8 mouse cellular contexts compared by ENCODE assay signal in genomic region chr3:95666124-95666844, GRCm38 (mm10). TPM values are rescaled to one million over a fixed set of nuclear protein-coding genes. Genes with fewer than 3 reads are reported as not detected.
DNase-seq lines count a peak whose midpoint lies in the region; ATAC-seq and TF ChIP-seq lines count a peak whose summit lies in the region.

No protein-coding gene starts in this region.

- H3K9ac ChIP-seq in kidney, embryonic 15.5 days: no peak overlapping the region
- no peak overlapping the region for H3K9ac ChIP-seq in midbrain, embryonic 11.5 days (ENCODE audit: low read length)

- peak overlapping the region; percentile 90 for H3K27ac ChIP-seq in kidney, embryonic 15.5 days
- H3K27ac ChIP-seq in bone marrow macrophage, adult 2 months (ENCODE audit: insufficient read depth, low read depth, low read length): peak overlapping the region; percentile 24
- H3K27ac ChIP-seq in midbrain, embryonic 11.5 days (ENCODE audit: low read depth, low read length): no peak overlapping the region

- DNase-seq in kidney, adult 9 months: no peak
- DNase-seq in lung, postnatal 25 days (ENCODE audit: low spot score): peak; percentile 93
- DNase-seq in yolk sac, embryonic 10.5 days (ENCODE audit: low spot score): peak; percentile 92
- no peak for DNase-seq in frontal cortex, postnatal 10 days (ENCODE audit: low spot score in 2 of 2)
- no peak for DNase-seq in midbrain, embryonic 11.5 days (ENCODE audit: low spot score, missing footprints)

- WGBS in kidney, embryonic 15.5 days: 42% methylated on average over 6 of the region's 6 CpGs
- 77% methylated on average over 6 of the region's 6 CpGs for WGBS in midbrain, embryonic 11.5 days

- no peak for TF ChIP-seq POLR2A in bone marrow macrophage, adult 2 months (IDR thresholded peaks at IDR 0.05; ENCODE audit: borderline replicate concordance, low read depth, low read length)

- H3K4me2 ChIP-seq in kidney, embryonic 15.5 days: no peak overlapping the region
- no peak overlapping the region for H3K4me2 ChIP-seq in midbrain, embryonic 11.5 days

- no peak for TF ChIP-seq CTCF in bone marrow macrophage, adult 2 months (IDR thresholded peaks at IDR 0.05; ENCODE audit: low read depth, low read length)

- no peaks in the 10 kb centered on the region for H3K27me3 ChIP-seq in kidney, embryonic 15.5 days
- H3K27me3 ChIP-seq in midbrain, embryonic 11.5 days (ENCODE audit: control insufficient read depth, insufficient read depth, low read length): no peaks in the 10 kb centered on the region

- no peaks in the 10 kb centered on the region for H3K9me3 ChIP-seq in kidney, embryonic 15.5 days (replicated peaks)
- no peaks in the 10 kb centered on the region for H3K9me3 ChIP-seq in midbrain, embryonic 11.5 days (ENCODE audit: control insufficient read depth, low read length)

- ATAC-seq in kidney, embryonic 15.5 days (replicated peaks; ENCODE audit: low FRiP score): 0 out of 2 replicates have a peak, but pooled peaks have one; percentile 41
- peak; percentile 56 for ATAC-seq in inflammation-experienced regulatory T-cells, adult 6 months
- no peak for ATAC-seq in midbrain, embryonic 11.5 days (ENCODE audit: low FRiP score)

- H3K36me3 ChIP-seq in kidney, embryonic 15.5 days: peaks cover 53% of the 10 kb centered on the region
- H3K36me3 ChIP-seq in midbrain, embryonic 11.5 days (ENCODE audit: control insufficient read depth, insufficient read depth, low read length): peaks cover 13% of the 10 kb centered on the region; the same call in 1 of the 2 replicates

- no peak overlapping the region for H3K4me3 ChIP-seq in kidney, embryonic 15.5 days (replicated peaks)
- H3K4me3 ChIP-seq in bone marrow macrophage, adult 2 months (ENCODE audit: insufficient read depth, low read length): no peak overlapping the region
- no peak overlapping the region for H3K4me3 ChIP-seq in midbrain, embryonic 11.5 days (ENCODE audit: low read depth, low read length)

- peaks cover 73% of the 10 kb centered on the region for H3K4me1 ChIP-seq in kidney, embryonic 15.5 days
- peaks cover 64% of the 10 kb centered on the region for H3K4me1 ChIP-seq in bone marrow macrophage, adult 2 months (ENCODE audit: control insufficient read depth, insufficient read depth, low read length)
- H3K4me1 ChIP-seq in midbrain, embryonic 11.5 days (ENCODE audit: control insufficient read depth, insufficient read depth, low read length): peaks cover 15% of the 10 kb centered on the region

RNA-seq across cellular contexts. Expression of gene Mcl1, which starts 7.7 kb away (rescaled TPM):
- 51.2 and 54.4 TPM in 2 replicates for polyA plus RNA-seq in kidney, embryonic 15.5 days (2015; fragmentation: Nextera tagmentation; extraction: Ambion mirVana)
- 565 and 578 TPM in 2 replicates for polyA plus RNA-seq in bone marrow macrophage, adult 2 months (2012; ENCODE audit: insufficient read depth, insufficient read length, missing spikeins)
- 10 to 100 TPM; 50.5 to 86.1 (median 61.6) TPM for polyA plus RNA-seq in inflammation-experienced regulatory T-cells, adult 6 months (2017; shearing (Covaris generic))
- 74.1 and 79.9 TPM in 2 replicates for polyA plus RNA-seq in midbrain, embryonic 11.5 days (2014; fragmentation: Nextera tagmentation; extraction: Ambion mirVana)

RNA-seq across cellular contexts. Expression of gene Adamtsl4, which starts 21.4 kb away (rescaled TPM):
- 4.0 and 6.3 TPM in 2 replicates for polyA plus RNA-seq in kidney, embryonic 15.5 days (2015; fragmentation: Nextera tagmentation; extraction: Ambion mirVana)
- 2.4 and 2.6 TPM in 2 replicates for polyA plus RNA-seq in bone marrow macrophage, adult 2 months (2012; ENCODE audit: insufficient read depth, insufficient read length, missing spikeins)
- polyA plus RNA-seq in inflammation-experienced regulatory T-cells, adult 6 months (2017; shearing (Covaris generic)): 1 to 10 TPM; 2.0 to 4.6 (median 2.2) TPM
- polyA plus RNA-seq in midbrain, embryonic 11.5 days (2014; fragmentation: Nextera tagmentation; extraction: Ambion mirVana): 0.28 and 0.52 TPM in 2 replicates

RNA-seq across cellular contexts. Expression of gene Ensa, which starts 41.5 kb away (rescaled TPM):
- polyA plus RNA-seq in kidney, embryonic 15.5 days (2015; fragmentation: Nextera tagmentation; extraction: Ambion mirVana): 71.1 and 73.2 TPM in 2 replicates
- 99.2 and 115 TPM in 2 replicates for polyA plus RNA-seq in bone marrow macrophage, adult 2 months (2012; ENCODE audit: insufficient read depth, insufficient read length, missing spikeins)
- polyA plus RNA-seq in inflammation-experienced regulatory T-cells, adult 6 months (2017; shearing (Covaris generic)): 10 to 100 TPM; 68.7 to 89.9 (median 76.3) TPM
- polyA plus RNA-seq in midbrain, embryonic 11.5 days (2014; fragmentation: Nextera tagmentation; extraction: Ambion mirVana): 88.1 and 93.2 TPM in 2 replicates

Comparison
In these comparisons a context has a peak if more than half of its experiments do, and no peak if none do; other contexts are left out.
1. DNase-seq: peak in lung, postnatal 25 days (single experiment) and yolk sac, embryonic 10.5 days (single experiment); none in kidney, adult 9 months (single experiment), frontal cortex, postnatal 10 days (0 of 2) and midbrain, embryonic 11.5 days (single experiment).